Mouse (Mus musculus): ENCODE data around the gene Sftpd. TPM values are rescaled to one million over a fixed set of nuclear protein-coding genes. Genes with fewer than 3 reads are reported as not detected.

Gene Sftpd
- not detected in 2 replicates for polyA plus RNA-seq (2014; fragmentation: Nextera tagmentation; extraction: Ambion mirVana)

- H3K36me3 ChIP-seq (ENCODE audit: control insufficient read depth, insufficient read depth, low read length): no peaks in the 10 kb centered on the region
- H3K4me2 ChIP-seq (ENCODE audit: low read length): no peak within 1 kb of the TSS
- no peaks in the 10 kb centered on the region for H3K9me3 ChIP-seq (ENCODE audit: control insufficient read depth, low read length)
- no peak within 1 kb of the TSS for H3K9ac ChIP-seq (ENCODE audit: low read length)
- H3K27ac ChIP-seq (replicated peaks in 1 of 2; ENCODE audit: control insufficient read depth in 1 of 2, insufficient read depth in 1 of 2, low read depth in 2 of 2, low read length in 2 of 2): no peak within 1 kb of the TSS
- H3K4me1 ChIP-seq (ENCODE audit: control insufficient read depth in 2 of 2, insufficient read depth in 2 of 2, low read length in 2 of 2): no peaks in the 10 kb centered on the region
- WGBS: 75% methylated on average over 4 of the region's 4 CpGs
- no peaks in the 10 kb centered on the region for H3K27me3 ChIP-seq (ENCODE audit: control insufficient read depth, insufficient read depth, low read length)
- no peak for ATAC-seq (ENCODE audit: insufficient number of reproducible peaks, insufficient read depth, low FRiP score, low read depth)
- H3K4me3 ChIP-seq (ENCODE audit: control insufficient read depth in 1 of 2, insufficient read depth in 1 of 2, low read depth in 1 of 2, low read length in 2 of 2): no peak within 1 kb of the TSS
Observed at GRCm38 (mm10) chr14:41185059-41185821, at the start of gene Sftpd. Gene Sftpd, minus strand, starts transcription at chr14:41185149.

GRCm38 (mm10) chr14:41198037-41198730, 13.2 kb upstream of the Sftpd start:
- ATAC-seq (ENCODE audit: insufficient number of reproducible peaks, insufficient read depth, low FRiP score, low read depth): peak; percentile 77; the same call in 1 of the 2 replicates
- H3K4me3 ChIP-seq (ENCODE audit: control insufficient read depth in 1 of 2, insufficient read depth in 1 of 2, low read depth in 1 of 2, low read length in 2 of 2): no peak overlapping the region
- 22% methylated on average over 6 of the region's 6 CpGs for WGBS
- H3K36me3 ChIP-seq (ENCODE audit: control insufficient read depth, insufficient read depth, low read length): no peaks in the 10 kb centered on the region
- no peak overlapping the region for H3K4me2 ChIP-seq (ENCODE audit: low read length)
- no peak overlapping the region for H3K9ac ChIP-seq (ENCODE audit: low read length)
- H3K4me1 ChIP-seq (ENCODE audit: control insufficient read depth in 2 of 2, insufficient read depth in 2 of 2, low read length in 2 of 2): peaks cover 2 to 10% of the 10 kb centered on the region in 2 experiments; a peak in 2 of 4 replicates
- H3K9me3 ChIP-seq (ENCODE audit: control insufficient read depth, low read length): no peaks in the 10 kb centered on the region
- peak overlapping the region; percentile 62 to 73 for H3K27ac ChIP-seq (replicated peaks in 1 of 2; ENCODE audit: control insufficient read depth in 1 of 2, insufficient read depth in 1 of 2, low read depth in 2 of 2, low read length in 2 of 2)
- H3K27me3 ChIP-seq (ENCODE audit: control insufficient read depth, insufficient read depth, low read length): no peaks in the 10 kb centered on the region

- 90% methylated on average over 2 of the region's 2 CpGs for WGBS
- ATAC-seq (ENCODE audit: insufficient number of reproducible peaks, insufficient read depth, low FRiP score, low read depth): no peak
- no peaks in the 10 kb centered on the region for H3K4me1 ChIP-seq (ENCODE audit: control insufficient read depth in 2 of 2, insufficient read depth in 2 of 2, low read length in 2 of 2)
Observed at GRCm38 (mm10) chr14:41189496-41189895, 4.5 kb upstream of the Sftpd start.

GRCm38 (mm10) chr14:41174802-41175201, 10.1 kb downstream of the Sftpd start:
- no peaks in the 10 kb centered on the region for H3K4me1 ChIP-seq (ENCODE audit: control insufficient read depth in 2 of 2, insufficient read depth in 2 of 2, low read length in 2 of 2)
- H3K9me3 ChIP-seq (ENCODE audit: control insufficient read depth, low read length): no peaks in the 10 kb centered on the region
- no peaks in the 10 kb centered on the region for H3K27me3 ChIP-seq (ENCODE audit: control insufficient read depth, insufficient read depth, low read length)
- H3K4me3 ChIP-seq (ENCODE audit: control insufficient read depth in 1 of 2, insufficient read depth in 1 of 2, low read depth in 1 of 2, low read length in 2 of 2): no peak overlapping the region
- no peak for ATAC-seq (ENCODE audit: insufficient number of reproducible peaks, insufficient read depth, low FRiP score, low read depth)
- no peaks in the 10 kb centered on the region for H3K36me3 ChIP-seq (ENCODE audit: control insufficient read depth, insufficient read depth, low read length)
- H3K27ac ChIP-seq (replicated peaks in 1 of 2; ENCODE audit: control insufficient read depth in 1 of 2, insufficient read depth in 1 of 2, low read depth in 2 of 2, low read length in 2 of 2): no peak overlapping the region
- WGBS: 63% methylated on average over 1 of the region's 1 CpGs
- no peak overlapping the region for H3K4me2 ChIP-seq (ENCODE audit: low read length)
- H3K9ac ChIP-seq (ENCODE audit: low read length): no peak overlapping the region

More at GRCm38 (mm10) chr14:41189496-41189895, 4.5 kb upstream of the Sftpd start:
- no peak overlapping the region for H3K4me3 ChIP-seq (ENCODE audit: control insufficient read depth in 1 of 2, insufficient read depth in 1 of 2, low read depth in 1 of 2, low read length in 2 of 2)
- no peaks in the 10 kb centered on the region for H3K36me3 ChIP-seq (ENCODE audit: control insufficient read depth, insufficient read depth, low read length)
- no peak overlapping the region for H3K9ac ChIP-seq (ENCODE audit: low read length)
- H3K27ac ChIP-seq (replicated peaks in 1 of 2; ENCODE audit: control insufficient read depth in 1 of 2, insufficient read depth in 1 of 2, low read depth in 2 of 2, low read length in 2 of 2): no peak overlapping the region
- H3K4me2 ChIP-seq (ENCODE audit: low read length): no peak overlapping the region
- H3K9me3 ChIP-seq (ENCODE audit: control insufficient read depth, low read length): peaks cover 9% of the 10 kb centered on the region
- H3K27me3 ChIP-seq (ENCODE audit: control insufficient read depth, insufficient read depth, low read length): no peaks in the 10 kb centered on the region

- Histone ChIP-seq H3K4me2 (ENCODE audit: low read length) (no peak overlapping the region), H3K4me3 (ENCODE audit: control insufficient read depth in 1 of 2, insufficient read depth in 1 of 2, low read depth in 1 of 2, low read length in 2 of 2) (no peak overlapping the region), H3K27ac (replicated peaks in 1 of 2; ENCODE audit: control insufficient read depth in 1 of 2, insufficient read depth in 1 of 2, low read depth in 2 of 2, low read length in 2 of 2) (no peak overlapping the region), H3K36me3 (ENCODE audit: control insufficient read depth, insufficient read depth, low read length) (no peaks in the 10 kb centered on the region), H3K9me3 (ENCODE audit: control insufficient read depth, low read length) (no peaks in the 10 kb centered on the region), H3K9ac (ENCODE audit: low read length) (no peak overlapping the region), H3K4me1 (ENCODE audit: control insufficient read depth in 2 of 2, insufficient read depth in 2 of 2, low read length in 2 of 2) (peaks cover 5 to 18% of the 10 kb centered on the region in 2 experiments; a peak in 3 of 4 replicates), H3K27me3 (ENCODE audit: control insufficient read depth, insufficient read depth, low read length) (no peaks in the 10 kb centered on the region)
- WGBS: 82% methylated on average over 2 of the region's 2 CpGs
- ATAC-seq (ENCODE audit: insufficient number of reproducible peaks, insufficient read depth, low FRiP score, low read depth): no peak
Observed at GRCm38 (mm10) chr14:41170514-41170913, 14.4 kb downstream of the Sftpd start.

- ATAC-seq (ENCODE audit: insufficient number of reproducible peaks, insufficient read depth, low FRiP score, low read depth): no peak
- H3K27ac ChIP-seq (replicated peaks in 1 of 2; ENCODE audit: control insufficient read depth in 1 of 2, insufficient read depth in 1 of 2, low read depth in 2 of 2, low read length in 2 of 2): no peak overlapping the region
- 83% methylated on average over 1 of the region's 1 CpGs for WGBS
- H3K4me1 ChIP-seq (ENCODE audit: control insufficient read depth in 2 of 2, insufficient read depth in 2 of 2, low read length in 2 of 2): peaks cover 5 to 18% of the 10 kb centered on the region in 2 experiments; a peak in 3 of 4 replicates
- H3K4me3 ChIP-seq (ENCODE audit: control insufficient read depth in 1 of 2, insufficient read depth in 1 of 2, low read depth in 1 of 2, low read length in 2 of 2): no peak overlapping the region
- no peak overlapping the region for H3K4me2 ChIP-seq (ENCODE audit: low read length)
- H3K27me3 ChIP-seq (ENCODE audit: control insufficient read depth, insufficient read depth, low read length): no peaks in the 10 kb centered on the region
- no peaks in the 10 kb centered on the region for H3K36me3 ChIP-seq (ENCODE audit: control insufficient read depth, insufficient read depth, low read length)
- no peaks in the 10 kb centered on the region for H3K9me3 ChIP-seq (ENCODE audit: control insufficient read depth, low read length)
- H3K9ac ChIP-seq (ENCODE audit: low read length): no peak overlapping the region
Observed at GRCm38 (mm10) chr14:41168567-41168966, 16.4 kb downstream of the Sftpd start.

GRCm38 (mm10) chr14:41167278-41167677, 17.7 kb downstream of the Sftpd start:
- no peaks in the 10 kb centered on the region for H3K9me3 ChIP-seq (ENCODE audit: control insufficient read depth, low read length)
- H3K4me2 ChIP-seq (ENCODE audit: low read length): no peak overlapping the region
- no peak for ATAC-seq (ENCODE audit: insufficient number of reproducible peaks, insufficient read depth, low FRiP score, low read depth)
- H3K27ac ChIP-seq (replicated peaks in 1 of 2; ENCODE audit: control insufficient read depth in 1 of 2, insufficient read depth in 1 of 2, low read depth in 2 of 2, low read length in 2 of 2): no peak overlapping the region
- WGBS: 26% methylated on average over 5 of the region's 5 CpGs
- H3K27me3 ChIP-seq (ENCODE audit: control insufficient read depth, insufficient read depth, low read length): no peaks in the 10 kb centered on the region
- no peak overlapping the region for H3K9ac ChIP-seq (ENCODE audit: low read length)
- H3K36me3 ChIP-seq (ENCODE audit: control insufficient read depth, insufficient read depth, low read length): no peaks in the 10 kb centered on the region
- H3K4me3 ChIP-seq (ENCODE audit: control insufficient read depth in 1 of 2, insufficient read depth in 1 of 2, low read depth in 1 of 2, low read length in 2 of 2): no peak overlapping the region
- H3K4me1 ChIP-seq (ENCODE audit: control insufficient read depth in 2 of 2, insufficient read depth in 2 of 2, low read length in 2 of 2): peaks cover 5 to 18% of the 10 kb centered on the region in 2 experiments; a peak in 3 of 4 replicates
